Mouse (Mus musculus): ENCODE measurements around the gene Plcl1. TPM values are rescaled to one million over a fixed set of nuclear protein-coding genes. Genes with fewer than 3 reads are reported as not detected.

Plcl1 gene
- polyA plus RNA-seq, 1 experiment from 2014 or later = 3.8 TPM

- Histone ChIP-seq H3K9me3 (ENCODE audit: control insufficient read depth, low read depth, low read length) (no peaks in the 10 kb centered on the region), H3K4me1 (ENCODE audit: control insufficient read depth, insufficient read depth, low read length) (no peaks in the 10 kb centered on the region), H3K4me2 (replicated peaks; ENCODE audit: low read depth, low read length) (no peak overlapping the region), H3K36me3 (ENCODE audit: control insufficient read depth, insufficient read depth, low read length) (no peaks in the 10 kb centered on the region), H3K4me3 (ENCODE audit: low read depth, low read length) (no peak overlapping the region), H3K27me3 (ENCODE audit: control insufficient read depth, insufficient read depth, low read length) (no peaks in the 10 kb centered on the region), H3K27ac (ENCODE audit: low read length) (no peak overlapping the region), H3K9ac (replicated peaks; ENCODE audit: low read depth, low read length) (no peak overlapping the region)
- ATAC-seq (ENCODE audit: insufficient number of reproducible peaks, insufficient read depth, low FRiP score, low read depth) = no peak
- WGBS = 62% methylated on average over 3 of the region's 3 CpGs
These were observed 336.2 kb downstream of the Plcl1 start for GRCm38 (mm10) chr1:55741885-55742284.

DNA sequence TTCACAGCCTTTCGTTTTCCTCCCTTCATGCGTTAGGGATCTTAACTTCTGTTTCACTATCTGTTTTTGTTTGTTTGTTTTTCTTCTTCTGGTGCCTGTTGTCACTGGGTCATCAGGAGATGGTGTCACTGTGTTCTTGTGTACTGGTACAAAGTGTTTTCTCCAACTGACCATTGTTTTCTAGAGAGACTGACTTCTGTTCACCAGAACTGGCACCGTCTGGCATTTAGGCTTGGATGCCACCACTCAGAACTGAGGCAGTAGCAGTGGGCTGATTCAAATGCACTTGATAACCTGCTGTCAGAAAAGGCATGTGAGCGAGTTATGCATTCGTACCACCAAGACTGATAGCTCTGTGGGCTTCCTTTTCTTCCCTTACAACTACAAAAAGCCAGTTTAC, 342.8 kb downstream of the Plcl1 start:
- 68% methylated on average over 5 of the region's 5 CpGs for WGBS
- no peaks in the 10 kb centered on the region for H3K4me1 ChIP-seq (ENCODE audit: control insufficient read depth, insufficient read depth, low read length)
- no peaks in the 10 kb centered on the region for H3K27me3 ChIP-seq (ENCODE audit: control insufficient read depth, insufficient read depth, low read length)
- no peak overlapping the region for H3K9ac ChIP-seq (replicated peaks; ENCODE audit: low read depth, low read length)
- no peaks in the 10 kb centered on the region for H3K36me3 ChIP-seq (ENCODE audit: control insufficient read depth, insufficient read depth, low read length)
- H3K4me2 ChIP-seq (replicated peaks; ENCODE audit: low read depth, low read length) = no peak overlapping the region
- H3K4me3 ChIP-seq (ENCODE audit: low read depth, low read length) = no peak overlapping the region
- H3K27ac ChIP-seq (ENCODE audit: low read length) = no peak overlapping the region
- no peaks in the 10 kb centered on the region for H3K9me3 ChIP-seq (ENCODE audit: control insufficient read depth, low read depth, low read length)
- no peak for ATAC-seq (ENCODE audit: insufficient number of reproducible peaks, insufficient read depth, low FRiP score, low read depth)

DNA sequence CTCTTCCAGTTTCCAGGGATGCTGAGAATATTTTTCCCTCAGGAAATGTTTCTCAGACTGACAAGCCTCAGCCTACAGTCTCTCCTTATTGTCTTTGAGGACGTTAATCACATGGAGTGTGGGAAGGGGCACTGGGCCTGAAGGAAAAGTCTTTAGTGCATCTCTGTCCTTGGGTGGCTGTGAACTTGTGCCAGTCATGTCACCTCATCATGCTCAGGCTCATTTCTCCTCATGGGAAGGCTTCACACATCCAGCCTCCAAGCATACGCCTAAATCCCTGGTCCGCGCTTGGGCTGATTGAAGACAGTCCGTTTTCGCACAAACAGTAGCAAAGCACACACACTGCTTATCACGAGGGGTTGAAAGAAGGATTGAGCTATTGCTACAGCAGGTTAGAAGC, 344.0 kb downstream of the Plcl1 start:
- Histone ChIP-seq H3K9me3 (ENCODE audit: control insufficient read depth, low read depth, low read length) (no peaks in the 10 kb centered on the region), H3K9ac (replicated peaks; ENCODE audit: low read depth, low read length) (no peak overlapping the region), H3K27ac (ENCODE audit: low read length) (no peak overlapping the region), H3K4me2 (replicated peaks; ENCODE audit: low read depth, low read length) (no peak overlapping the region), H3K27me3 (ENCODE audit: control insufficient read depth, insufficient read depth, low read length) (no peaks in the 10 kb centered on the region), H3K4me1 (ENCODE audit: control insufficient read depth, insufficient read depth, low read length) (no peaks in the 10 kb centered on the region), H3K4me3 (ENCODE audit: low read depth, low read length) (no peak overlapping the region), H3K36me3 (ENCODE audit: control insufficient read depth, insufficient read depth, low read length) (no peaks in the 10 kb centered on the region)
- ATAC-seq (ENCODE audit: insufficient number of reproducible peaks, insufficient read depth, low FRiP score, low read depth) = no peak
- WGBS = 80% methylated on average over 7 of the region's 7 CpGs

DNA sequence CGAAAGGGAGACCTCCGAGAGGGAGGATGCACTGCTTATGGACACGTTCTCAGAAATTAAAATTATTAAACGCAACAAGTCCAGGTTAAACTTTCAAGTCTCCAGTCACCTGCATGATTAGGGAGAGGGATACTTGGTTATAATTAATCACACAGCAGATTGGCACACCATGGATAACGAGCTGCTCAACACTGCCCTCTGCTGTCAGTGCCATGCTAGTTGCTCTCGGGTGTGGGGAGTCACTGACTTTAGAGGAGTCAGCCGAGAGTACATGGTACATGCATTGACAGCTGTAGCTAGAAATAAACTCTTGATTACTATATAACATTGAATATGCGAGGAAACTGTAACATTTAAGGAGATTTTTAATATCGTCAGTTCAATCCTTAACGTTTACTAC, 350.0 kb downstream of the Plcl1 start:
- Histone ChIP-seq H3K36me3 (ENCODE audit: control insufficient read depth, insufficient read depth, low read length) (no peaks in the 10 kb centered on the region), H3K9ac (replicated peaks; ENCODE audit: low read depth, low read length) (no peak overlapping the region), H3K27ac (ENCODE audit: low read length) (no peak overlapping the region), H3K9me3 (ENCODE audit: control insufficient read depth, low read depth, low read length) (no peaks in the 10 kb centered on the region), H3K4me1 (ENCODE audit: control insufficient read depth, insufficient read depth, low read length) (no peaks in the 10 kb centered on the region), H3K4me2 (replicated peaks; ENCODE audit: low read depth, low read length) (no peak overlapping the region), H3K27me3 (ENCODE audit: control insufficient read depth, insufficient read depth, low read length) (no peaks in the 10 kb centered on the region), H3K4me3 (ENCODE audit: low read depth, low read length) (no peak overlapping the region)
- no peak for ATAC-seq (ENCODE audit: insufficient number of reproducible peaks, insufficient read depth, low FRiP score, low read depth)
- WGBS = 59% methylated on average over 10 of the region's 10 CpGs

DNA sequence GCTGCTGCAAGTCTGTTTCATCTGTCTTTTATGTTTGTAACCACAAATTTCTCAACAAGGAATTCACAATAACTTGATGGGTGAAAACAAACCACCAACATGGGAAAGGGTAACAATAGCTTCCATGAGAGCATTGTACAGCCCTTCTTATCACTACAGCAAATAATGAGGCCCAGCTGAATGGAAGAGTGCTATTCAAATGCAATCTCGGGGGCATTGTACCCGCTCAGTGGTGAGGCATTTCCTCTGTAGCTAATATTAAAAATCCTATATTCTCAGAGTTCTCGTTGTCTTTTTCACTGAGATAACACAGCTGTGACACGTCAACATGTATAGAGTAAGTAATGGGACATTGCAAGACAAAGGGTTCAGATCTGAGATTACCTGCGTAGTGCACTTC, 356.6 kb downstream of the Plcl1 start:
- Histone ChIP-seq H3K4me1 (ENCODE audit: control insufficient read depth, insufficient read depth, low read length) (no peaks in the 10 kb centered on the region), H3K27me3 (ENCODE audit: control insufficient read depth, insufficient read depth, low read length) (no peaks in the 10 kb centered on the region), H3K9ac (replicated peaks; ENCODE audit: low read depth, low read length) (no peak overlapping the region), H3K36me3 (ENCODE audit: control insufficient read depth, insufficient read depth, low read length) (no peaks in the 10 kb centered on the region), H3K9me3 (ENCODE audit: control insufficient read depth, low read depth, low read length) (no peaks in the 10 kb centered on the region), H3K27ac (ENCODE audit: low read length) (no peak overlapping the region), H3K4me2 (replicated peaks; ENCODE audit: low read depth, low read length) (no peak overlapping the region), H3K4me3 (ENCODE audit: low read depth, low read length) (no peak overlapping the region)
- ATAC-seq (ENCODE audit: insufficient number of reproducible peaks, insufficient read depth, low FRiP score, low read depth) = no peak
- WGBS = 76% methylated on average over 5 of the region's 5 CpGs

DNA sequence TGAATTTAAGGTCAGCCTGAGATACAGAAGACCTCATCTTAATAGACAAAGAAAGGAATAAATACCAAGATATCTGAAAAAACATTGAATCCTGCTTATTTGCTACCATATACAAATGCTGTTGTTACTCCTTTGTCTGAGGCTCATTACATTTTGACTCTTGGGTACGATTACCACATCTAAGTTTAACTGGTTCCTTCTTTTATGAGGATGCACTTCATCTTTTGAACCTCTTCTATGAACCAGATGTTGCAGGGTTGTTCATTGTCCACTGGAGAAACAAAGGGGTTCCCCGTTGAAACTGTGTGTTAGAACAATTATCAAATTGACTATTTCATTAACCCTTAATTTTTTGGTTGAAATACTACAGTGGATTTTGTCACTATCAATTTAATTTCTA, 357.4 kb downstream of the Plcl1 start:
- 75% methylated on average over 2 of the region's 2 CpGs for WGBS
- Histone ChIP-seq H3K9me3 (ENCODE audit: control insufficient read depth, low read depth, low read length) (no peaks in the 10 kb centered on the region), H3K4me2 (replicated peaks; ENCODE audit: low read depth, low read length) (no peak overlapping the region), H3K4me3 (ENCODE audit: low read depth, low read length) (no peak overlapping the region), H3K9ac (replicated peaks; ENCODE audit: low read depth, low read length) (no peak overlapping the region), H3K27ac (ENCODE audit: low read length) (no peak overlapping the region), H3K4me1 (ENCODE audit: control insufficient read depth, insufficient read depth, low read length) (no peaks in the 10 kb centered on the region), H3K36me3 (ENCODE audit: control insufficient read depth, insufficient read depth, low read length) (no peaks in the 10 kb centered on the region), H3K27me3 (ENCODE audit: control insufficient read depth, insufficient read depth, low read length) (no peaks in the 10 kb centered on the region)
- no peak for ATAC-seq (ENCODE audit: insufficient number of reproducible peaks, insufficient read depth, low FRiP score, low read depth)

DNA sequence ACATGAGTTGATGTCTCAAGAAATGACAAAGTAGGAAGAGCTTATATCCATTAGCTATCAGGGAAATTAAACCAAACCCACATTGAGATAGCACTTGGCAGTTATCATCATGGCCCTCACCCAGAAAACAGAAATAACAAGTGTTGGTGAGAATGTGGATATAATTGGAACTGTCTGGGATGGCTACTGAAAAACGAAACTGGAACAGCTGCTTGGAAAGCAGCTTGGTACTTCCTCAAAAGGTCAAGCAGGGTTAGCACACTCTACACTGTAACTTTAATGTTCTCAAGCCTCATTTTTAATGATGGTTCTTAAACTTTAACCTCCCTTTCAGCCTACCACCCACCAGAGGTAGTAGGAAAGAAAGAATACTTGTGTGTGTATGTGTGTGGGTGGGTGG, 361.0 kb downstream of the Plcl1 start:
- Histone ChIP-seq H3K27me3 (ENCODE audit: control insufficient read depth, insufficient read depth, low read length) (no peaks in the 10 kb centered on the region), H3K9ac (replicated peaks; ENCODE audit: low read depth, low read length) (no peak overlapping the region), H3K4me3 (ENCODE audit: low read depth, low read length) (no peak overlapping the region), H3K4me1 (ENCODE audit: control insufficient read depth, insufficient read depth, low read length) (no peaks in the 10 kb centered on the region), H3K36me3 (ENCODE audit: control insufficient read depth, insufficient read depth, low read length) (no peaks in the 10 kb centered on the region), H3K9me3 (ENCODE audit: control insufficient read depth, low read depth, low read length) (no peaks in the 10 kb centered on the region), H3K4me2 (replicated peaks; ENCODE audit: low read depth, low read length) (no peak overlapping the region), H3K27ac (ENCODE audit: low read length) (no peak overlapping the region)
- 77% methylated on average over 1 of the region's 1 CpGs for WGBS
- ATAC-seq (ENCODE audit: insufficient number of reproducible peaks, insufficient read depth, low FRiP score, low read depth) = no peak

- H3K9ac ChIP-seq (replicated peaks; ENCODE audit: low read depth, low read length) = no peak overlapping the region
- H3K4me1 ChIP-seq (ENCODE audit: control insufficient read depth, insufficient read depth, low read length) = no peaks in the 10 kb centered on the region
- no peak overlapping the region for H3K4me2 ChIP-seq (replicated peaks; ENCODE audit: low read depth, low read length)
- H3K4me3 ChIP-seq (ENCODE audit: low read depth, low read length) = no peak overlapping the region
- no peaks in the 10 kb centered on the region for H3K36me3 ChIP-seq (ENCODE audit: control insufficient read depth, insufficient read depth, low read length)
- no peak for ATAC-seq (ENCODE audit: insufficient number of reproducible peaks, insufficient read depth, low FRiP score, low read depth)
- no peak overlapping the region for H3K27ac ChIP-seq (ENCODE audit: low read length)
- H3K9me3 ChIP-seq (ENCODE audit: control insufficient read depth, low read depth, low read length) = no peaks in the 10 kb centered on the region
- no peaks in the 10 kb centered on the region for H3K27me3 ChIP-seq (ENCODE audit: control insufficient read depth, insufficient read depth, low read length)
These were observed 364.5 kb downstream of the Plcl1 start for GRCm38 (mm10) chr1:55770072-55770785.

- no peak overlapping the region for H3K27ac ChIP-seq (ENCODE audit: low read length)
- 67% methylated on average over 6 of the region's 6 CpGs for WGBS
- no peak for ATAC-seq (ENCODE audit: insufficient number of reproducible peaks, insufficient read depth, low FRiP score, low read depth)
- H3K4me2 ChIP-seq (replicated peaks; ENCODE audit: low read depth, low read length) = no peak overlapping the region
- H3K27me3 ChIP-seq (ENCODE audit: control insufficient read depth, insufficient read depth, low read length) = no peaks in the 10 kb centered on the region
- H3K9me3 ChIP-seq (ENCODE audit: control insufficient read depth, low read depth, low read length) = no peaks in the 10 kb centered on the region
- no peak overlapping the region for H3K4me3 ChIP-seq (ENCODE audit: low read depth, low read length)
- no peaks in the 10 kb centered on the region for H3K4me1 ChIP-seq (ENCODE audit: control insufficient read depth, insufficient read depth, low read length)
- H3K36me3 ChIP-seq (ENCODE audit: control insufficient read depth, insufficient read depth, low read length) = no peaks in the 10 kb centered on the region
- H3K9ac ChIP-seq (replicated peaks; ENCODE audit: low read depth, low read length) = no peak overlapping the region
These were observed 387.1 kb downstream of the Plcl1 start for GRCm38 (mm10) chr1:55792817-55793216.

Measured in stomach, embryonic 14.5 days (tissue).